Mouse (Mus musculus) testis, postnatal 14 days (tissue): ENCODE data around the gene Pls1.

Source experiments
- DNase-seq: peaks from one replicate; pipeline ENCODE4 v3.0.0; 2021; ENCODE audit warnings: low spot score

Pls1 gene

GRCm38 (mm10) chr9:95844825-95845460 lies at the start of gene Pls1:
Gene Pls1 (minus strand): TSS chr9:95845311.
- peak; percentile 87 for DNase-seq

GRCm38 (mm10) chr9:95882751-95883150 lies 37.6 kb upstream of the Pls1 start:
- DNase-seq, result no peak

GRCm38 (mm10) chr9:95878246-95878645 lies 33.1 kb upstream of the Pls1 start:
- DNase-seq, result no peak

GRCm38 (mm10) chr9:95858027-95858570 lies 13.0 kb upstream of the Pls1 start:
- DNase-seq, result peak; percentile 52

GRCm38 (mm10) chr9:95857414-95858026 lies 12.4 kb upstream of the Pls1 start, which contains the start of gene Atr:
Gene Atr (plus strand): TSS chr9:95857597.
- peak; percentile 94 for DNase-seq

- DNase-seq, result no peak
Measured at GRCm38 (mm10) chr9:95856004-95856403, 10.9 kb upstream of the Pls1 start.

GRCm38 (mm10) chr9:95854891-95855290 lies 9.8 kb upstream of the Pls1 start:
- DNase-seq, result no peak

GRCm38 (mm10) chr9:95852896-95853295 lies 7.8 kb upstream of the Pls1 start:
- DNase-seq, result no peak

- no peak for DNase-seq
Measured at GRCm38 (mm10) chr9:95851671-95852070, 6.6 kb upstream of the Pls1 start.

GRCm38 (mm10) chr9:95845711-95846110 lies 600 bp upstream of the Pls1 start:
- no peak for DNase-seq

GRCm38 (mm10) chr9:95839424-95839823 lies 5.7 kb downstream of the Pls1 start:
- no peak for DNase-seq

- no peak for DNase-seq
Measured at GRCm38 (mm10) chr9:95835741-95836140, 9.4 kb downstream of the Pls1 start.

- DNase-seq, result no peak
Measured at GRCm38 (mm10) chr9:95834799-95835198, 10.3 kb downstream of the Pls1 start.

GRCm38 (mm10) chr9:95832758-95833157 lies 12.4 kb downstream of the Pls1 start:
- no peak for DNase-seq

GRCm38 (mm10) chr9:95827565-95827964 lies 17.5 kb downstream of the Pls1 start:
- no peak for DNase-seq

- DNase-seq, result no peak
Measured at GRCm38 (mm10) chr9:95822531-95822930, 22.6 kb downstream of the Pls1 start.

- no peak for DNase-seq
Measured at GRCm38 (mm10) chr9:95815706-95816105, 29.4 kb downstream of the Pls1 start.

GRCm38 (mm10) chr9:95815015-95815673 lies 30.0 kb downstream of the Pls1 start:
- no peak for DNase-seq

- DNase-seq, result no peak
Measured at GRCm38 (mm10) chr9:95813721-95814531, 31.2 kb downstream of the Pls1 start.

GRCm38 (mm10) chr9:95811817-95812216 lies 33.3 kb downstream of the Pls1 start:
- no peak for DNase-seq

- DNase-seq, result no peak
Measured at GRCm38 (mm10) chr9:95809596-95809995, 35.5 kb downstream of the Pls1 start.

- DNase-seq, result peak; percentile 78
Measured at GRCm38 (mm10) chr9:95805449-95805848, 39.7 kb downstream of the Pls1 start.
